Comparison of ENCODE assay signal across 10 mouse cellular contexts in the genomic region with DNA sequence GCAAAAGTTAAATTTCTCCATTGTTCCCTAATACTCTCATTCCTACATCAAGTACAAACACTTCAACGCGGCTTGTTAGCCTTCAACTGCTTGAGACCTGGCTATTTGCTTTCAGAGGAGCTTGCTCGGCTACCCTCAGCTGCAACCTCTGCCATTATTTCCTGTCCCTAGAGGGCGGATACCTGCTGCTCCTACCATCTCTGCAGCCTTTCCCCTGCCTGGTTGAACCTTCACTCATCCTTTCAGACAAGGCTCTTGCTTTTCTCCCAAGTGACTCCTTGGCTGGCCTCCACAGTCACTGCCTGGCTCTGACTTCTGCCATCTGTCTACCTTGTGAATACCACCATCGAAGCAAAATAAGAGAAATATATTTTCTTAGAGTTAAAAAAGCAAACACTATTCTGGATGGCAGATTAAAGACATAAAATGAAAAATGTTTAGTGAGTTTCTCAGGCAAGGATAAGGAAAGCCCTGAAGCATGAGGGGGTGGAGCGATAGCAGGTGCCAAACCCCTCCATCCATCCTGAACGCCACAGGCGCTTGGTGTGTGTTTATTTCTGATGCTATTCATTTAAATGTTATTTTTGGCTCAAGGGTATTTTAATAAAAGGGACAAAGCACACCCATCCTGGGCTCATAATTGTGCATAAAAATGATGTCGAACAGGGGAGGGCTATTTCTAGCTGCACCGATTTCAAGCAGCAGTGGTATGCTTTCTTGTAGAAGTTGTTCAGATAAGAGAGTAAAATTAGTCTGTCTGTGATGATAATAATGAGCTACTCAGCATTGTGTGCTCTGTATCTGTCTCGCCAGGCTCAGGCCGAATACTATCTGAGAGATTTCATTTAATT.
DNase-seq lines count a peak whose midpoint lies in the region; ATAC-seq and TF ChIP-seq lines count a peak whose summit lies in the region.
"Had no signal": no experiment of that assay in that cellular context is flagged by ENCODE, and none has a peak within 500 bp of the region (broad histone marks: within the 10 kb centered on the region; RNA-seq: fewer than 3 reads in every experiment).

No protein-coding gene starts in this region.

- intact Hi-C loops in left cerebral cortex, adult 2 months (cut with DNase I), result no loop called here

- 64% methylated on average over 12 of the region's 12 CpGs for WGBS in midbrain, embryonic 12.5 days
- 69% methylated on average over 12 of the region's 12 CpGs for WGBS in midbrain, embryonic 10.5 days
- 50% methylated on average over 12 of the region's 12 CpGs for WGBS in heart, embryonic 11.5 days (ENCODE audit: insufficient replicate concordance)
- 55% methylated on average over 12 of the region's 12 CpGs for WGBS in midbrain, embryonic 14.5 days

- no peak overlapping the region for H3K4me3 ChIP-seq in midbrain, embryonic 12.5 days
- H3K4me3 ChIP-seq in midbrain, embryonic 10.5 days, result no peak overlapping the region
- H3K4me3 ChIP-seq in heart, embryonic 11.5 days (ENCODE audit: low read depth, low read length), result no peak overlapping the region
- no peak overlapping the region for H3K4me3 ChIP-seq in midbrain, embryonic 14.5 days (replicated peaks; ENCODE audit: low read depth, low read length)
- no peak overlapping the region for H3K4me3 ChIP-seq in left cerebral cortex, adult 2 months

- H3K9me3 ChIP-seq in midbrain, embryonic 12.5 days, result no peaks in the 10 kb centered on the region
- H3K9me3 ChIP-seq in midbrain, embryonic 10.5 days (replicated peaks), result no peaks in the 10 kb centered on the region
- H3K9me3 ChIP-seq in heart, embryonic 11.5 days (replicated peaks; ENCODE audit: control insufficient read depth, low read length), result no peaks in the 10 kb centered on the region
- no peaks in the 10 kb centered on the region for H3K9me3 ChIP-seq in midbrain, embryonic 14.5 days (ENCODE audit: control insufficient read depth, low read length)

- H3K9ac ChIP-seq in midbrain, embryonic 12.5 days (replicated peaks), result no peak overlapping the region
- no peak overlapping the region for H3K9ac ChIP-seq in heart, embryonic 11.5 days (ENCODE audit: low read depth, low read length)
- no peak overlapping the region for H3K9ac ChIP-seq in midbrain, embryonic 14.5 days (replicated peaks; ENCODE audit: low read length)

- H3K36me3 ChIP-seq in midbrain, embryonic 12.5 days, result no peaks in the 10 kb centered on the region
- no peaks in the 10 kb centered on the region for H3K36me3 ChIP-seq in midbrain, embryonic 10.5 days
- H3K36me3 ChIP-seq in heart, embryonic 11.5 days (ENCODE audit: control insufficient read depth, insufficient read depth, low read length), result no peaks in the 10 kb centered on the region
- no peaks in the 10 kb centered on the region for H3K36me3 ChIP-seq in midbrain, embryonic 14.5 days (ENCODE audit: control insufficient read depth, insufficient read depth, low read length)

- H3K27me3 ChIP-seq in midbrain, embryonic 12.5 days, result no peaks in the 10 kb centered on the region
- no peaks in the 10 kb centered on the region for H3K27me3 ChIP-seq in midbrain, embryonic 10.5 days (ENCODE audit: low read depth, poor library complexity, severe bottlenecking)
- H3K27me3 ChIP-seq in heart, embryonic 11.5 days (ENCODE audit: control insufficient read depth, insufficient read depth, low read length), result no peaks in the 10 kb centered on the region
- H3K27me3 ChIP-seq in midbrain, embryonic 14.5 days (ENCODE audit: control insufficient read depth, insufficient read depth, low read length), result no peaks in the 10 kb centered on the region

- H3K4me2 ChIP-seq in midbrain, embryonic 12.5 days (replicated peaks), result no peak overlapping the region
- H3K4me2 ChIP-seq in heart, embryonic 11.5 days, result no peak overlapping the region
- H3K4me2 ChIP-seq in midbrain, embryonic 14.5 days (ENCODE audit: low read length), result no peak overlapping the region

- peaks cover 6% of the 10 kb centered on the region for H3K4me1 ChIP-seq in midbrain, embryonic 12.5 days
- H3K4me1 ChIP-seq in midbrain, embryonic 10.5 days, result peaks cover 14% of the 10 kb centered on the region
- H3K4me1 ChIP-seq in heart, embryonic 11.5 days (ENCODE audit: control insufficient read depth, insufficient read depth, low read length), result no peaks in the 10 kb centered on the region
- peaks cover 7% of the 10 kb centered on the region for H3K4me1 ChIP-seq in midbrain, embryonic 14.5 days (ENCODE audit: control insufficient read depth, insufficient read depth, low read length)

- no peak for TF ChIP-seq CTCF in left cerebral cortex, adult 2 months (IDR thresholded peaks at IDR 0.05)

- H3K27ac ChIP-seq in midbrain, embryonic 12.5 days (replicated peaks), result no peak overlapping the region
- H3K27ac ChIP-seq in midbrain, embryonic 10.5 days (replicated peaks), result no peak overlapping the region
- H3K27ac ChIP-seq in heart, embryonic 11.5 days (ENCODE audit: low read depth, low read length), result peak overlapping the region; percentile 51
- no peak overlapping the region; the same call in 1 of the 2 replicates for H3K27ac ChIP-seq in midbrain, embryonic 14.5 days (replicated peaks; ENCODE audit: low read depth, low read length)
- H3K27ac ChIP-seq in left cerebral cortex, adult 2 months, result no peak overlapping the region

- peak; percentile 12 to 16 for DNase-seq in frontal cortex, postnatal 36 days (ENCODE audit: low spot score in 2 of 2)
- no peak for DNase-seq in frontal cortex, postnatal 25 days (ENCODE audit: low spot score in 2 of 2)
- no peak for DNase-seq in midbrain, embryonic 10.5 days (ENCODE audit: low spot score)
- DNase-seq in midbrain, embryonic 14.5 days, result peak; percentile 32
- no peak for DNase-seq in ovary, adult 18-20 months (ENCODE audit: low spot score)
- DNase-seq in left cerebral cortex, adult 2 months (ENCODE audit: extremely low spot score in 1 of 2, low spot score in 2 of 2), result no peak
- DNase-seq: kidney, adult 8-10 months; lung, adult 18-20 months had no signal

- 0 out of 2 replicates have a peak, but pooled peaks have one; percentile 38 for ATAC-seq in midbrain, embryonic 12.5 days (ENCODE audit: low FRiP score, low read depth)
- ATAC-seq in heart, embryonic 11.5 days (replicated peaks; ENCODE audit: insufficient number of reproducible peaks, low FRiP score, low TSS enrichment), result no peak
- no peak for ATAC-seq in midbrain, embryonic 14.5 days (ENCODE audit: low FRiP score, low TSS enrichment)

Comparison
In these comparisons a context has a peak if more than half of its experiments do, and no peak if none do; other contexts are left out.
1. DNase-seq: peak in frontal cortex, postnatal 36 days (2 of 2) and midbrain, embryonic 14.5 days (single experiment); none in frontal cortex, postnatal 25 days (0 of 2), midbrain, embryonic 10.5 days (single experiment), ovary, adult 18-20 months (single experiment) and left cerebral cortex, adult 2 months (0 of 2).